Mouse (Mus musculus) cerebellum, adult 2 months (tissue): ENCODE measurements around the gene Car10. TPM values are rescaled to one million over a fixed set of nuclear protein-coding genes. Genes with fewer than 3 reads are reported as not detected.

Experiments
- DNase-seq, 2 experiments: peaks; one replicate each; pipeline ENCODE4 v3.0.0; 2021
- H3K27ac ChIP-seq: fragments of 200-500 bp; 2 replicates; pipeline ENCODE4 v1.5.1; 2012; ENCODE audit warnings: low read length, control low read depth, inconsistent platforms; ENCODE audit not compliant: insufficient read depth
- H3K27me3 ChIP-seq: fragments of 200-500 bp; 2 replicates; pipeline ENCODE4 v1.6.1; 2012; ENCODE audit warnings: inconsistent platforms, mild to moderate bottlenecking, low read length, moderate library complexity; ENCODE audit not compliant: control insufficient read depth, insufficient read depth
- H3K4me1 ChIP-seq: fragments of 200-500 bp; 2 replicates; pipeline ENCODE4 v1.6.1; 2011; ENCODE audit warnings: low read length; ENCODE audit not compliant: control insufficient read depth, insufficient read depth
- H3K4me3 ChIP-seq: fragments of 200-500 bp; replicated peaks from 2 replicates; pipeline ENCODE3; 2011; ENCODE audit warnings: mild to moderate bottlenecking, low read depth, low read length, control low read depth; ENCODE audit not compliant: insufficient read depth
- CTCF ChIP-seq: fragments of 200-500 bp; IDR thresholded peaks from 2 replicates; pipeline ENCODE4 v1.5.1; 2011; ENCODE audit warnings: low read depth, mild to moderate bottlenecking, control low read depth, low read length, moderate library complexity, borderline replicate concordance; ENCODE audit not compliant: insufficient read depth
- POLR2A ChIP-seq: fragments of 200-500 bp; IDR thresholded peaks from 2 replicates; pipeline ENCODE4 v1.6.1; 2011; ENCODE audit warnings: low read length, control low read depth, borderline replicate concordance; ENCODE audit not compliant: insufficient read depth
- WGBS: fragments of 180-500 bp; shearing (Covaris S2); methylation state at CpG from one replicate; pipeline ENCODE4 v1.1.7; 2018; 5-methylcytosine and 5-hydroxymethylcytosine counted together
- polyA plus RNA-seq: library from polyadenylated mRNA; depleted of rRNA; stranded (reverse); fragments of >200 nt; gene quantifications from 2 replicates; pipeline ENCODE4 v1.2.3, GENCODE M21; 2012

The Car10 gene
- polyA plus RNA-seq, 1 experiment: 92.4 TPM

GRCm38 (mm10) chr11:93594033-93594432 lies 496.2 kb downstream of the Car10 start:
- WGBS: 87% methylated on average over 2 of the region's 2 CpGs
- no peak overlapping the region for H3K27ac ChIP-seq
- TF ChIP-seq POLR2A (no peak), CTCF (no peak)
- H3K4me3 ChIP-seq: no peak overlapping the region
- H3K27me3 ChIP-seq: no peaks in the 10 kb centered on the region
- H3K4me1 ChIP-seq: peaks cover 7% of the 10 kb centered on the region
- no peak for DNase-seq

- TF ChIP-seq POLR2A: no peak
- TF ChIP-seq CTCF: no peak
- DNase-seq: peak; percentile 27 to 28
- no peaks in the 10 kb centered on the region for H3K27me3 ChIP-seq
- no peak overlapping the region for H3K4me3 ChIP-seq
- peaks cover 11% of the 10 kb centered on the region for H3K4me1 ChIP-seq
- no peak overlapping the region for H3K27ac ChIP-seq
- 17% methylated on average over 4 of the region's 4 CpGs for WGBS
These were observed 500.3 kb downstream of the Car10 start for GRCm38 (mm10) chr11:93598175-93598574.

GRCm38 (mm10) chr11:93599755-93600154 lies 501.9 kb downstream of the Car10 start:
- no peaks in the 10 kb centered on the region for H3K27me3 ChIP-seq
- no peak overlapping the region for H3K4me3 ChIP-seq
- H3K27ac ChIP-seq: no peak overlapping the region
- no peak for TF ChIP-seq CTCF
- TF ChIP-seq POLR2A: no peak
- no peak for DNase-seq
- WGBS: 89% methylated on average over 3 of the region's 3 CpGs
- peaks cover 11% of the 10 kb centered on the region for H3K4me1 ChIP-seq

GRCm38 (mm10) chr11:93603575-93603974 lies 505.7 kb downstream of the Car10 start:
- no peak for TF ChIP-seq CTCF
- no peak for TF ChIP-seq POLR2A
- Histone ChIP-seq H3K4me1 (peaks cover 6% of the 10 kb centered on the region), H3K27me3 (no peaks in the 10 kb centered on the region), H3K4me3 (no peak overlapping the region), H3K27ac (no peak overlapping the region)
- DNase-seq: no peak
- 70% methylated on average over 1 of the region's 1 CpGs for WGBS

- H3K4me3 ChIP-seq: no peak overlapping the region
- H3K27me3 ChIP-seq: no peaks in the 10 kb centered on the region
- peaks cover 14% of the 10 kb centered on the region for H3K4me1 ChIP-seq
- TF ChIP-seq CTCF (no peak), POLR2A (no peak)
- no peak overlapping the region for H3K27ac ChIP-seq
- DNase-seq: peak; percentile 37 to 78
- WGBS: 7% methylated on average over 1 of the region's 1 CpGs
These were observed 509.3 kb downstream of the Car10 start for GRCm38 (mm10) chr11:93607111-93607510.

- H3K27me3 ChIP-seq: no peaks in the 10 kb centered on the region
- TF ChIP-seq POLR2A (no peak), CTCF (no peak)
- peaks cover 12% of the 10 kb centered on the region for H3K4me1 ChIP-seq
- no peak for DNase-seq
- no peak overlapping the region for H3K4me3 ChIP-seq
- 72% methylated on average over 7 of the region's 7 CpGs for WGBS
- H3K27ac ChIP-seq: no peak overlapping the region
These were observed 510.9 kb downstream of the Car10 start for GRCm38 (mm10) chr11:93608716-93609115.

GRCm38 (mm10) chr11:93612071-93612470 lies 514.2 kb downstream of the Car10 start:
- peak overlapping the region; percentile 7; the same call in 1 of the 2 replicates for H3K27ac ChIP-seq
- WGBS: 11% methylated on average over 4 of the region's 4 CpGs
- H3K4me1 ChIP-seq: peaks cover 21% of the 10 kb centered on the region
- no peak overlapping the region for H3K4me3 ChIP-seq
- no peaks in the 10 kb centered on the region for H3K27me3 ChIP-seq
- DNase-seq: peak; percentile 64 to 80
- TF ChIP-seq CTCF (no peak), POLR2A (no peak)

- no peak overlapping the region for H3K4me3 ChIP-seq
- no peaks in the 10 kb centered on the region for H3K27me3 ChIP-seq
- peak overlapping the region; percentile 72 for H3K27ac ChIP-seq
- TF ChIP-seq CTCF: no peak
- TF ChIP-seq POLR2A: no peak
- peak; percentile 78 to 89 for DNase-seq
- H3K4me1 ChIP-seq: peaks cover 18% of the 10 kb centered on the region
These were observed 517.0 kb downstream of the Car10 start for GRCm38 (mm10) chr11:93614851-93615250.

GRCm38 (mm10) chr11:93623605-93624004 lies 525.8 kb downstream of the Car10 start:
- peaks cover 7% of the 10 kb centered on the region for H3K4me1 ChIP-seq
- TF ChIP-seq POLR2A (no peak), CTCF (no peak)
- H3K27me3 ChIP-seq: no peaks in the 10 kb centered on the region
- 29% methylated on average over 5 of the region's 5 CpGs for whole genome bisulfite sequencing
- H3K27ac ChIP-seq: peak overlapping the region; percentile 2; the same call in 1 of the 2 replicates
- no peak overlapping the region for H3K4me3 ChIP-seq
- peak; percentile 29 to 52 for DNase-seq
